Mouse (Mus musculus): ENCODE data around the gene Olfr575. TPM values are rescaled to one million over a fixed set of nuclear protein-coding genes. Genes with fewer than 3 reads are reported as not detected.

Gene Olfr575
- polyA plus RNA-seq (2012; fragmentation: generic; extraction: Trizol) = not detected

- Histone ChIP-seq H3K4me3 (no peak within 1 kb of the TSS), H3ac (ENCODE audit: control insufficient read depth, insufficient read length) (no peak within 1 kb of the TSS), H3K27me3 (ENCODE audit: control insufficient read depth, insufficient read depth, insufficient read length) (no peaks in the 10 kb centered on the region), H3K79me2 (ENCODE audit: control insufficient read depth, insufficient read depth) (no peaks in the 10 kb centered on the region), H3K36me3 (ENCODE audit: control insufficient read depth, insufficient read depth) (no peaks in the 10 kb centered on the region), H3K4me2 (ENCODE audit: low read depth) (no peak within 1 kb of the TSS)
- TF ChIP-seq TCF12 (IDR thresholded peaks at IDR 0.05; ENCODE audit: insufficient read depth, poor library complexity, severe bottlenecking) (no peak), POLR2AphosphoS2 (IDR thresholded peaks at IDR 0.05; ENCODE audit: insufficient read length, low read depth) (no peak), CEBPB (IDR thresholded peaks at IDR 0.05; ENCODE audit: insufficient read depth, poor library complexity, severe bottlenecking) (no peak), MAX (IDR thresholded peaks at IDR 0.05; ENCODE audit: low read depth) (no peak), SRF (IDR thresholded peaks at IDR 0.05; ENCODE audit: control insufficient read depth, insufficient read length, low read depth) (no peak), E2F4 (IDR thresholded peaks at IDR 0.05; ENCODE audit: insufficient read depth) (no peak), POLR2A (IDR thresholded peaks at IDR 0.05; ENCODE audit: insufficient read length, low read depth) (no peak), USF1 (IDR thresholded peaks at IDR 0.05; ENCODE audit: low read depth) (no peak), REST (IDR thresholded peaks at IDR 0.05; ENCODE audit: insufficient read depth, insufficient read length) (no peak), TCF3 (IDR thresholded peaks at IDR 0.05; ENCODE audit: insufficient read length, low read depth) (no peak)
Measured at GRCm38 (mm10) chr7:102958593-102958992, at the start of gene Olfr575. Gene Olfr575 (minus strand): TSS chr7:102958775.

GRCm38 (mm10) chr7:102989224-102989623 is 30.6 kb upstream of the Olfr575 start, which contains the start of gene Olfr578:
Gene Olfr578 (minus strand): TSS chr7:102989324.
- H3K79me2 ChIP-seq (ENCODE audit: control insufficient read depth, insufficient read depth) = no peaks in the 10 kb centered on the region
- H3K36me3 ChIP-seq (ENCODE audit: control insufficient read depth, insufficient read depth) = no peaks in the 10 kb centered on the region
- H3K4me2 ChIP-seq (ENCODE audit: low read depth) = no peak within 1 kb of the TSS
- TF ChIP-seq E2F4 (IDR thresholded peaks at IDR 0.05; ENCODE audit: insufficient read depth) (no peak), MAX (IDR thresholded peaks at IDR 0.05; ENCODE audit: low read depth) (no peak), REST (IDR thresholded peaks at IDR 0.05; ENCODE audit: insufficient read depth, insufficient read length) (no peak), MYOG (IDR thresholded peaks at IDR 0.05; ENCODE audit: control insufficient read depth in 1 of 3, insufficient read depth in 1 of 3, insufficient read length in 2 of 3, low read depth in 2 of 3) (no peak), SRF (IDR thresholded peaks at IDR 0.05; ENCODE audit: control insufficient read depth, insufficient read length, low read depth) (no peak), POLR2A (IDR thresholded peaks at IDR 0.05; ENCODE audit: insufficient read length, low read depth) (no peak), TCF3 (IDR thresholded peaks at IDR 0.05; ENCODE audit: insufficient read length, low read depth) (no peak), CEBPB (IDR thresholded peaks at IDR 0.05; ENCODE audit: insufficient read depth, poor library complexity, severe bottlenecking) (no peak), TCF12 (IDR thresholded peaks at IDR 0.05; ENCODE audit: insufficient read depth, poor library complexity, severe bottlenecking) (no peak), POLR2AphosphoS2 (IDR thresholded peaks at IDR 0.05; ENCODE audit: insufficient read length, low read depth) (no peak), USF1 (IDR thresholded peaks at IDR 0.05; ENCODE audit: low read depth) (no peak), MYOD1 (IDR thresholded peaks at IDR 0.05; ENCODE audit: control insufficient read depth in 1 of 3, insufficient read length in 2 of 3, low read depth in 2 of 3) (no peak)
- H3ac ChIP-seq (ENCODE audit: control insufficient read depth, insufficient read length) = no peak within 1 kb of the TSS
- H3K27me3 ChIP-seq (ENCODE audit: control insufficient read depth, insufficient read depth, insufficient read length) = no peaks in the 10 kb centered on the region
- H3K4me3 ChIP-seq = no peak within 1 kb of the TSS

- TF ChIP-seq POLR2AphosphoS2 (IDR thresholded peaks at IDR 0.05; ENCODE audit: insufficient read length, low read depth) (no peak), REST (IDR thresholded peaks at IDR 0.05; ENCODE audit: insufficient read depth, insufficient read length) (no peak), MYOG (IDR thresholded peaks at IDR 0.05; ENCODE audit: control insufficient read depth in 1 of 3, insufficient read depth in 1 of 3, insufficient read length in 2 of 3, low read depth in 2 of 3) (no peak), TCF3 (IDR thresholded peaks at IDR 0.05; ENCODE audit: insufficient read length, low read depth) (no peak), POLR2A (IDR thresholded peaks at IDR 0.05; ENCODE audit: insufficient read length, low read depth) (no peak), TCF12 (IDR thresholded peaks at IDR 0.05; ENCODE audit: insufficient read depth, poor library complexity, severe bottlenecking) (no peak), USF1 (IDR thresholded peaks at IDR 0.05; ENCODE audit: low read depth) (no peak), CEBPB (IDR thresholded peaks at IDR 0.05; ENCODE audit: insufficient read depth, poor library complexity, severe bottlenecking) (no peak), MYOD1 (IDR thresholded peaks at IDR 0.05; ENCODE audit: control insufficient read depth in 1 of 3, insufficient read length in 2 of 3, low read depth in 2 of 3) (no peak), MAX (IDR thresholded peaks at IDR 0.05; ENCODE audit: low read depth) (no peak), E2F4 (IDR thresholded peaks at IDR 0.05; ENCODE audit: insufficient read depth) (no peak), SRF (IDR thresholded peaks at IDR 0.05; ENCODE audit: control insufficient read depth, insufficient read length, low read depth) (no peak)
- no peak within 1 kb of the TSS for H3K4me3 ChIP-seq
- no peak within 1 kb of the TSS for H3K4me2 ChIP-seq (ENCODE audit: low read depth)
- H3K27me3 ChIP-seq (ENCODE audit: control insufficient read depth, insufficient read depth, insufficient read length) = no peaks in the 10 kb centered on the region
- no peak within 1 kb of the TSS for H3ac ChIP-seq (ENCODE audit: control insufficient read depth, insufficient read length)
- H3K79me2 ChIP-seq (ENCODE audit: control insufficient read depth, insufficient read depth) = no peaks in the 10 kb centered on the region
- no peaks in the 10 kb centered on the region for H3K36me3 ChIP-seq (ENCODE audit: control insufficient read depth, insufficient read depth)
Measured at GRCm38 (mm10) chr7:102975843-102976242, 17.3 kb upstream of the Olfr575 start, which contains the start of gene Olfr577. Gene Olfr577 (minus strand): TSS chr7:102975943.

- H3K36me3 ChIP-seq (ENCODE audit: control insufficient read depth, insufficient read depth) = no peaks in the 10 kb centered on the region
- H3K27me3 ChIP-seq (ENCODE audit: control insufficient read depth, insufficient read depth, insufficient read length) = no peaks in the 10 kb centered on the region
- no peak overlapping the region for H3K4me3 ChIP-seq
- no peak overlapping the region for H3K4me2 ChIP-seq (ENCODE audit: low read depth)
- TF ChIP-seq MYOG (IDR thresholded peaks at IDR 0.05; ENCODE audit: control insufficient read depth in 1 of 3, insufficient read depth in 1 of 3, insufficient read length in 2 of 3, low read depth in 2 of 3) (no peak), REST (IDR thresholded peaks at IDR 0.05; ENCODE audit: insufficient read depth, insufficient read length) (no peak), POLR2AphosphoS2 (IDR thresholded peaks at IDR 0.05; ENCODE audit: insufficient read length, low read depth) (no peak), CEBPB (IDR thresholded peaks at IDR 0.05; ENCODE audit: insufficient read depth, poor library complexity, severe bottlenecking) (no peak), E2F4 (IDR thresholded peaks at IDR 0.05; ENCODE audit: insufficient read depth) (no peak), USF1 (IDR thresholded peaks at IDR 0.05; ENCODE audit: low read depth) (no peak), SRF (IDR thresholded peaks at IDR 0.05; ENCODE audit: control insufficient read depth, insufficient read length, low read depth) (no peak), MYOD1 (IDR thresholded peaks at IDR 0.05; ENCODE audit: control insufficient read depth in 1 of 3, insufficient read length in 2 of 3, low read depth in 2 of 3) (no peak)
- H3K79me2 ChIP-seq (ENCODE audit: control insufficient read depth, insufficient read depth) = no peaks in the 10 kb centered on the region
- no peak overlapping the region for H3ac ChIP-seq (ENCODE audit: control insufficient read depth, insufficient read length)
Measured at GRCm38 (mm10) chr7:102974399-102974798, 15.8 kb upstream of the Olfr575 start.

All from myocyte (in vitro differentiated cells).